Mouse (Mus musculus): ENCODE results near the gene Kcna7.
"Not testable (repeated sequence)": the region's sequence is repeated elsewhere in the genome, so short reads cannot be mapped to it uniquely, and the experiment has no call there.

Gene Kcna7

DNA sequence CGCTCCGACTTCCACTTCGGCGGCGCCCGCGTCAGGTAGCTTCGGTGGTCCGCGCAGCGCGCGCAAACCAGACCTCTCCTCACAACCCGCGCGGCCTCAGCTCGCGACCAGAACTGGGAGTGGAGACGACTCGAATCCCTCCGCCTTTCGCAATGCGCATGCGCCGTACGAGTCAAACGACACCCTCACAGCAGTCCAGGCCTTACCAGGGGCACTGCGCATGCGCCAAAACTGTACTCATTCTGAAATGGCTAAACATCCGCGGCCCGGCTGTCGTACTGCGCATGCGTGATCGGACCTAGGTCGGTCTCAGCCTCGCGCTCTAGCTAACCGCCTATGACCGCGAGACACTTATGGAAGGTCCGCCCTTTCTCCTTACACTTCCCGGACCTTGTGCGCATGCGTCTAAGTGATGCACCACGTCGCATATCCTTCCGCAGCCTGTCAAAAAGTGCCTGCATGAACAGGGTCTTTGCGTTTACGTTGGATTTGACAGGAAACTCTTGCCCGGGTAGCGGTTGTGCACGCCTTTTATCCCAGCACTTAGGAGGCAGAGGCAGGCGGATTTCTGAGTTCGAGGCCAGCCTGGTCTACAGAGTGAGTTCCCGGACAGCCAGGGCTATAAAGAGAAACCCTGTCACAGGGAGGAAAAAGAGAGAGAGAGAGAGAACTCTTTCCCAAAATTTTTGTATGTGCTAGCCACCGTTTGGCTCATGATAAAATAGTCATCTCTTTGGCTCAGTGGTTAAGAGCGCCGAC, 9.7 kb upstream of the Kcna7 start, which contains the start of gene Snrnp70:
Gene Snrnp70 (minus strand): TSS at position 165 of the 759 bp plus-strand sequence.
- peak; percentile 100 for DNase-seq

DNA sequence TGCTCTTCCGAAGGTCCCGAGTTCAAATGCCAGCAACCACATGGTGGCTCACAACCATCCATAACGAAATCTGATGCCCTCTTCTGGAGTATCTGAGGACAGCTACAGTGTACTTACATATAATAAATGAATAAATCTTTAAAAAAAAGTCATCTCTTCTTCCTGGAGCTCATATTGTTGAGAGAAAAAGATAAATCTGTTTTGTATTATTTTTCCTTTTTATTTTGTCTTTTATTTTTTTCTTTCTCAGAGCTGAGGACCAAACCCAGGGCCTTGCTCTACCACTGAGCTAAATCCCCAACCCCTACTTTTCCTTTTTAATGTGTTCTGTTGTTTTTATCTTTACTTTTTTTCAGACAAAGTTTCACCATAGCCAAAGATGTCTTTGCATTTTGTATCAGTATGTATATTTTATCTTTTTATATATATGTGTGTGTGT, 9.1 kb upstream of the Kcna7 start:
- DNase-seq, result not testable (repeated sequence)

DNA sequence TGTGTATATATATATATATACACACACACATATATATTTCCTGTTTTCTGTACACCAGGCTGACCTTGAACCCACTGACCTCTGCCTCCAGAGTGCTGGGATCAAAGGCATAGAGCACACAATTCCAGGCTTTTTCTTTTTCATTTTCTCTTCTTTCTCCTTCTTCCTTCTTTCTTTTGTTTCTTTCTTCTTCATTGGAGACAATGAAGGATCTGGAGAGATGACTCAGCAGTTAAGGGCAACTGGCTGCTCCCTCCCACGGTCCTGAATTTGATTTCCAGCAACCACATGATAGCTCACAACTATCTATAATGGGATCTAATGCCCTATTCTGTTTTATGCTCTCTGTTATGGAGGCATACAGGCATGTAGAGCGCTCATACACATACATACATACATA, 8.7 kb upstream of the Kcna7 start:
- DNase-seq, result no peak

DNA sequence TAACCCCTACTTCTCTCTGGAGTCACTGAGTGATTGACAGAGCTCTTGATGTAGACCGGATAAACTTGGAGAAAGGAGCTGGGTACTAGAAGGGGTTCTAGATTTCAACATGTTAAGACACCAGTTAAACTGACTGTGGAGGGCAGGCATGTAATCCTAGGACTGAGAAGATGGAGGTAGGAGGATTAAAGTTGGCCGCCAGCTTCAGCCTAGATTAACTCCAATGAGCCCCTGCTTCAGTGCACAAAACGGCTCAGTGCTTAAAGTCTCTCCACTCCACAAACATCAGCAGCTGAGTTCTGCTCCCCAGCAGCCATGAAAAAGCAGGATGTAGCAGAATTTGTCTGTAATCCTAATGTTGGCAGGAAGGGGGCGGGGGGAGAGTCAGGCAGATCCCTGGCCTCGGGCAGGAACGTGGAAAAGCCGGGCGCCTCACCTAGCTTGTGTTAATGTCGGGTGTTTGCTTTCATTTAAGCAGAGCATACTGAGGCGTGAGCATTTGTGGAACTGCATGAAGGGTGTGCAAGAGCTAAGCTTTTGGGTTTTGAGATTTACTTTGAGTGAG, 3.9 kb upstream of the Kcna7 start:
- DNase-seq, result no peak

DNA sequence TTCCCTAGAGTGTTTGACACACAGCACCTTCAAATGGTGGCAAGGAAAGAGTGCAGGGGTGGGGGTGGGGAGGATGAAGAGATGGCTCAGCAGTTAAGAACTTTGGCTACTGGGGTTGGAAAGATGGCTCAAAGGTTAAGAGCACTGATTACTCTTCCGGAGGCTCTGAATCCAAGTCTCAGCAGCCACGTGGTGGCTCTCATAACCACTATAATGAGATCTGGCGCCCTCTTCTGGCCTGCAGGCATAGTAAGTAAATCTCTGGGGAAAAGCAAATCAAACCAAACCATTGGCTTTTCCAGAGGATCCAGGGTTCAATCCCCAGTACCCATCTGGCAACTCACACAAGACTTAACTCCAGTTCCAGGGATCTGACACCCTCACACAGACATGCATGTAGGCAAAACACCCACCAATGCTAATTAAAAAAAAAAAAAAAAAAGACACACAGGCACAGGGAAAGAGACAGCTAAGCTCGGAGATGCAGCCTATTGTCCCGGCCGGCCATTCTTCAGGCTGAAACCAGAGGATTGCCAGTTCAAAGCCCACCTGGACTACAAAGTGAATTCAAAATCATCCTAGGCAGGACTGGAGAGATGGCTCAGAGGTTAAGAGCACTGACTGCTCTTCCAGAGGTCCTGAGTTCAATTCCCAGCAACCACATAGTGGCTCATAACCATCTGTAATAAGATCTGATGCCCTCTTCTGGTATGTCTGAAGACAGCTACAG, 1.8 kb upstream of the Kcna7 start:
- DNase-seq, result peak; percentile 84

DNA sequence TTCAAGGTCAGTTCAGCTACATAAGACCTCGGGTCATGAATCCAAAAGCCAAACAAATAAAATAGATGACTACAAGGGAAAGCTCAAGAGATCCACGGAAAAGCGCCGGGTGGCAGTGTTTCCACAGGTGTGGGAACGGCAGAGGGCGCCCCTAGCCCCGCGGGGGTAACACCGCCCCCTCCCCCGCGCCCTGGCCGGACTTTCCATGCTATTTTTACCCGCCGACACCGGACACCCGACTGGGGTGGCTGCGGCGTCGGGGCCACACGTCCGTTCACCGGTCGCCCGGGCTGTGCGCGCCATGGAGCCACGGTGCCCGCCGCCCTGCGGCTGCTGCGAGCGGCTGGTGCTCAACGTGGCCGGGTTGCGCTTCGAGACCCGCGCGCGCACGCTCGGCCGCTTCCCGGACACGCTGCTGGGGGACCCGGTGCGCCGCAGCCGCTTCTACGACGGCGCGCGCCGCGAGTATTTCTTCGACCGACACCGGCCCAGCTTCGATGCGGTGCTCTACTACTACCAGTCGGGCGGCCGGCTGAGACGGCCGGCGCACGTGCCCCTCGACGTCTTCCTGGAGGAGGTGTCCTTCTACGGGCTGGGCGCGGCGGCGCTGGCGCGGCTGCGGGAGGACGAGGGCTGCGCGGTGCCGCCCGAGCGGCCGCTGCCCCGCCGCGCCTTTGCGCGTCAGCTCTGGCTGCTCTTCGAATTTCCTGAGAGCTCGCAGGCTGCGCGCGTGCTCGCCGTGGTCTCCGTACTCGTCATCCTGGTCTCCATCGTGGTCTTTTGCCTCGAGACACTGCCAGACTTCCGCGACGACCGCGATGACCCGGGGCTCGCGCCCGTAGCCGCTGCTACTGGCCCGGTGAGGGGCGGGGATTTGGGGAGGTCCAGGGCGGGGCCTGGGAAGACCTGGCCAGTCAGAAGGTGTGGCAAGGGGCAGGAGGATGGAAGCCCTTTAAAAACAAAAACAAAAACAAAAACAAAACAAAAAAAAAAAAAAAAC, 1.0 kb downstream of the Kcna7 start:
- DNase-seq, result peak; percentile 96

DNA sequence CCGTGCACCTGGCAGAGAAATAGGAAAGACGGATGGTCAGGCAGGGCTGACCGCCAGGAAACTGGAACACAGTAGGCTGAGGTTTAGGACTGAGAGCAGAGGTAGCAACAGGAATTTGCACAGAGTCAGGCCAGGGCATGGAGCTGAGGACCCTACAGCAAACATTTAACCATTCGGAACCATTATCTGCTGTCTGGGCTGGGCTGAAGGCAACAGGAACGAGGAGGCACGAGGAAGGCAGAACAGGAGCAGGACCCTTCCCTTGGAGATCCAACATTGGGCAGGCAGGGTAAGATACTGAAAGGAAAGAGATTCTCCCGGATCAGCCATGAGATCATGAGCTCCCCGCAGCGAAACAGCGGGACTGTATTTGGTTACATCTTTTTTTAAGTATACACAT, 2.4 kb downstream of the Kcna7 start:
- DNase-seq, result peak; percentile 74

DNA sequence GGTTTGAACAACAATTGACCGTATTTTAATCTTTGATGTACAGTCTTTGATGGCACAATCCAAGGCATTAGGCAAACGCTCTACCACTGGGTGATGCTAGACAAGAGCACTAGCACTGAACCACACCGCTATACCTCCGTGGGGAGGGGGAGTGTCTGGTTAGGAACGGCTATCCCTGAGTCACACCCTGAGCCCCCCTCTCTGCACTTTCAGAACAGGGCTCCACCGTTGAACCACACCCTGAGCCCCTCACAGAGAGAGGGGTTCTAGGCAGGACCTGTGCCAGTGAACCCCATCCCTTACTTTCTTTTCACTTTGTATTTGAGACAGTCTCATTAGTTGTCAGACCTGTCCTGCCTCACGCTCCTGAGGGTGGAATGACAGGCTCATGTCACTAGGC, 2.9 kb downstream of the Kcna7 start:
- DNase-seq, result peak; percentile 90

DNA sequence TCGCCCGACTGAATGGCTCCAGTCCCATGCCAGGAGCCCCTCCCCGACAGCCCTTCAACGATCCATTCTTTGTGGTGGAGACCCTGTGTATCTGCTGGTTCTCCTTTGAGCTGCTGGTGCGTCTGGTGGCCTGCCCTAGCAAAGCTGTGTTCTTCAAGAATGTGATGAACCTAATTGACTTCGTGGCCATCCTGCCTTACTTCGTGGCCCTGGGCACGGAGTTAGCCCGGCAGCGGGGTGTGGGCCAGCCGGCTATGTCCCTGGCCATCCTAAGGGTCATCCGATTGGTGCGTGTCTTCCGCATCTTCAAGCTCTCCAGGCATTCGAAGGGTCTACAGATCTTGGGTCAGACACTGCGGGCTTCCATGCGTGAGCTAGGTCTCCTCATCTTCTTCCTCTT, 3.5 kb downstream of the Kcna7 start:
- no peak for DNase-seq

DNA sequence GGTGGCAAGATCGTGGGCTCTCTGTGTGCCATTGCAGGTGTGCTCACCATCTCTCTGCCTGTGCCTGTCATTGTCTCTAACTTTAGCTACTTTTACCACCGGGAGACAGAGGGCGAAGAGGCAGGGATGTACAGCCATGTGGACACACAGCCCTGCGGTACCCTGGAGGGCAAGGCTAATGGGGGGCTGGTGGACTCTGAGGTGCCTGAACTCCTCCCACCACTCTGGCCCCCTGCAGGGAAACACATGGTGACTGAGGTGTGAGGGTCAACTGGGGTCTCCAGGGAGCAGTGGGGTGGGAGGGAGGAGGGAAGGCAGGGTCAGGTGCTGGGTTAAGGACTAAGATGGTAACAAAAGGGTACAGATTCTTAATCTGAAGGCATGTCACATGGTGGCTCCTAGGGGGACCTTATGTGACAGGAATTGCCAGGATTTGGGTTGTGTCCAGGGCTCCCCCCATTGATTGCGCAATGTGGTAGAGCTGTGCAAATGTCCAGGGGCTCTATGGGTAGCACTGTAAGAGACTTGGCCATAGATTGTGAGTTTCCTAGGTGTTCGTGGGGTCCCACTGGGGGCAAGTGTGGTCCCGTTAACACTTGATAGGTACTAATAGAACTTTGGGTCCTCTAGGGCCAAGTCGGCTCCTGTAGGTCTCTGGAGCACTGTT, 4.2 kb downstream of the Kcna7 start:
- DNase-seq, result peak; percentile 80

DNA sequence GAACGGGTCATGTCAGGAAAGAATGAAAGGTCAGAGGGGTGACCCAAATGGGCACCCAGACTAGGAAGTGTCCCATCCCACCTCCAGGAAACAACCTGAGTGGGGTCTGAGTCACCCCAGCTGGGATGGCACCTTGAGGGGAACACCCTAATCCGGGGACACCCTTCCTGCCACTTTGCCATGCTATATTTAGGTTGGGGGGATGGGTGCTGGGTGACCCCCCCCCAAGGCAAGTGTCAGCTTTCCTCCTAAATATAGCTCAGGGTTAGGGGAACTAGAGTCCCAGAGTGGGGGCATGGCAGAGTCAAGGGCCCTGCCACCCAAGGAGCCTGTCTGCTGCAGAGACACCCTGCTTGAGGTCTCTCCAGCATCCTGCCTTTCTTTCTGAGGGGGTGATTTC, 7.0 kb downstream of the Kcna7 start:
- DNase-seq, result peak; percentile 91

DNA sequence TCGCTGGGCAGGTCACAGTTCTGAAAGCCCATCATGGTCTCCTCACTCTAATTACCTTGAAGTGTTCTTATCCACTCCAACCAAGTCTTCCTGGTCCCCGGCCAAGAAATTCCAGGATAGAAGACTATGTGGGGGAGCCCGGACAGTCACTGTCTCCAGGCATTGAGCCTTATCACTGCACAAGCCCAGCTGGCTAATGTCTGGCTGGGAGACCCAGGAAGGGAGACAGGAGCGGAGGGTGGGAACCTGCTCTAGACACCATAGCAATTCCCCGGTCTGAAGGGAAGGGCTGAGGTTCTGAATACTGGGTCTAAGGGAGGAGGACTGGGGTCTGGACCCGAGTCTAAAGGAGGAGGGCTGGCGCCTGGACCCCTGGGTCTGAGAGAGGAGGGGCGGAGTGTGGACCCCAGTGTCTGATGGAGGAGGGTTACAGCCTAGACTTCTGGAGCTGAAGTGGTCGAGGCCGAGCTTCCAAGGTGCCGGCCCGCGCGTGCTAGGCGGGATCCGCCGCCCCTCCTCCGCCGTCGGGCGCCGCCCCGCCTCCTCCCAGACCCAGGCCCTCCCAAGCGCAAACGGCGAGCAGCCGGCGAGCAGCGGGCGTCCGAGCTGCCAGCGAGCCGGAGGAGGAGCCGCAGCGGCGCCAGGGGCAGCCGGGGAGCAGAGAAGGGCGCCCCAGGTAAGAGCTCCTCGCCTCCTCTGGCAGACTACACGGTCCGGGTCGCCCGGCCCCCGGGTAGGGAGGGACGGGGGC, 7.8 kb downstream of the Kcna7 start, which contains the start of gene Ntf5:
Gene Ntf5 (plus strand): TSS at position 583 of the 751 bp plus-strand sequence.
- peak; percentile 89 for DNase-seq

DNA sequence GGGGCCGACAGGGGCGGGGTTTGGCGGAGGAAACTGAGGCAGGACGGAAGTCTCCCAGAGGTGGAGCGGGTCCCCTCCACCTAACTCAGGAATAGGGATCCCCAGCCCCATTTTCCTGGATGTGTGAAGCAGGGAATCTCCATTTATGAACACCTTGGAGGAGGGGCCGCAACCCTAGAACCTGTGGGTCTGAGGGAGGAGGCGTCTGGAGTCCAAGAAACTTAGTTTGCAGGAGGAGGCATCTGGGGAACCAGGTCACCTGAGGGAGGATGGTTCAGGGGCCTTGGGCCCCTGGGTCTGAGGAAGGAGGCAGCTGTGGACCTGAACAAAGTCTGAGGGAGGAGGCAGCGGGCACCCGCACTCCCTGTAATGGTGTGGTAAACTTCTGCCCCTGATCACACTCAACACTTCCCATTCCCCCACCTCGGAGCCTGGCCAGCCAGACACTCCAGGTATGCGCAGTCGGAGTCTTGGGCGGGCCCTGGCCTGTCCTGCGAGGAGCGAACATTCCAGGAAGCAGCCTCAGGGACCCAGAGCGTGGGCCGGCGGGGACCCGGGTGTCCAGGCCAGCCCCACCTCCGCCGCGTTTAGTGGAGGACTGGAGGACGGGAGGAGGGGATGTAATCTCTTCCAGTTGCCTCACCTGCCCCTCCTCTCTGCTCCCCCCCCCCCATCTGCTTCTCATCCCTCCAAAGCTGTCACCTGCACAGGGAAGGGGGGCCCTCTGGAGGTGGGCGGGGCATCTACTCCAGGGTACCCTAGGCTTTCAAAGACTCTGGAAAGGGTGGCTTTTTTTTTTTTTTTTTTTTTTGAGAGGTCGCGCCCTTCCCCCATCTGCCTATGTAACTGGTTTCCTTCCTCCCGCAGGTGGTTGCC, 8.6 kb downstream of the Kcna7 start:
- DNase-seq, result peak; percentile 89

DNA sequence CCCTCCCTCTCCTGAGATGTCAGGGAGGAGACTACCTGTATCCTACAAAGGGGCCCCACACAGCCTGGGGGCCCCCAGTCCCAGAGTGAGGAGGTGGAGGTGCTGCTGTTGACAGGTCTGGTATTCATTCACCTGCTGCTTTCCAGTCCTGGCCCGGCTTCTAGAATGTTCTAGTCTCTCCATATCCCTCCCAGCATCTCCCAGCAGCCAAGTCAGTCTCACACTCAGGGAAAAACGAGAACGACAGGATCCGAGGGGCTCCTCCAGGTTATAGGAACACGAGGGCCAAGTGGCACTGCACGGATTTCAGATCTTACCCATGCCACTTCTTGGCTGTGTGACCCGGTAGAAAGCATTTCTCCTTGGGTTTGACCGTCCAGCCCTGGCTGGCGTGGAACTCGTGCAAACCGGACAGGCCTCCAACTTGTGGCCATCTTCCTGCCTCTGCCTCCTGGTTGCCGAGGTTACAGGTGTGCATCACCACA, 9.3 kb downstream of the Kcna7 start:
- DNase-seq, result peak; percentile 84

DNA sequence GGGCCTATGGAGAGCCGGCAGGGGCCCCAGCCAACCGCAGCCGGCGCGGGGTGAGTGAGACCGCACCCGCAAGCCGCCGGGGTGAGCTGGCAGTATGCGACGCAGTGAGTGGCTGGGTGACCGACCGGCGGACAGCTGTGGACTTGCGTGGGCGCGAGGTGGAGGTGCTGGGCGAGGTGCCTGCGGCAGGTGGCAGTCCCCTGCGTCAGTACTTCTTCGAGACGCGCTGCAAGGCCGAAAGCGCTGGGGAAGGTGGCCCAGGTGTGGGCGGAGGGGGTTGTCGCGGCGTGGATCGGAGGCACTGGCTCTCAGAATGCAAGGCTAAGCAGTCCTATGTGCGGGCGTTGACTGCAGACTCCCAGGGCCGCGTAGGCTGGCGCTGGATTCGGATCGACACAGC, 10.2 kb downstream of the Kcna7 start:
- peak; percentile 79 for DNase-seq

DNA sequence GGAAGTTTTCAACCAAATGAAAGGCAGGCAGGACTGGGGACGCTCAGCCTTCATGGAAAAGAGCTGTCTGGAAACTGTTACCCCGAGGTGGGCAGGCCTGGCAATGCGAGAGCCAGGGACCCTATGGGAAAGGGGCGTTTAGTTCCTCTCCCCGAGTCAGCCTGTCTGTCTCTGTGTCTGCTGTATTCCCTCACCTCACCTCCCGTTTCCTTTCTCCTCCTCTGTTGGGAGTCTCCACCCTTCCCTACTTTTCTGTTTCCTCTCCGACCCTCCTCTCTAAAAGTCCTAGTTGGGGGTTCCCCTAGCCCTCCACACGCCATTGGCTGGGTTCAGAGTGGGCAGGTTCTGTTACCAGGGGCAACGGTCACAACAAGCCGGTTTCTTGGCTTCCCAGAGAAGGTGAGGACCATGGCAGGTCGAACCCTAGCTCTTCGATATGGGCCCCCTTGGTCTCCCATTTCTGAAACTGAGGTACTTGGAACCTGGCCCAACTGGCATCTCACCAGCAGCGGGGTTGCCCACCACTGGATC, 12.6 kb downstream of the Kcna7 start:
- no peak for DNase-seq

DNA sequence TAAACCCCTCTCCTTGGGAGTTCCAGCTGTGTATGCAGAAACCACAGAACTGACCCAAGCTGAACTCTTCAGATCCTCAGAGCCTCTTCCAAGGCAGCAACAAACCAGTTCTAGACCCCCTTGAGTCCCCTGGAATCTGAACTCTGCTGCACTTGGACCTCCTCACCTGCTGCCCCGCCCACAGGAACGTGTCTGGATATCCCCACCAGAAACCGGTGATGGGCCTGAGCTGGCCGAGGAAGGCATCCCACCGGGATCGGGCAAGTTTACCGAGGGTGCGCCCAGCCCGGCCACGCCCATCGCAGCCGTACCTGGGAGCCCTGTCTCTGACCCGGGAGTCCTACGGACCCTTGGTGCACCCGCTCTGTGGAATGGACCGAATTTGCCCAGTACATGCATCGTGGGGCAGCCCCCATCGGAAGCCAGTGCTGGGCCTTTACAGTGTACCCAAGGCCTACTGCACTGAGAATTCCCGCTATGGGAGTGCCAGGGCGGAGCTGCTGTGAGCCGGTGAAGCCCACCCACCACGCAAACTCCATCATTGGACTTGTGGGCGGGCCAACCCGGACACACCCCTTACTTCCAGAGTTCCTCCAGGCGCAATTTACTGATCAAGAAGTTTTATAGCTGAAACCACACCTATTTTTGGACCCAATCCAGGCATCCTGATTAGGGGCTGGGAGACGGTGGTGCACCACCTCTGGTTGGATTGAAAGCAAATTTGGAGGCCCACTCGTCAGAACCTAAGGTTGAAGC, 14.6 kb downstream of the Kcna7 start:
- no peak for DNase-seq

DNA sequence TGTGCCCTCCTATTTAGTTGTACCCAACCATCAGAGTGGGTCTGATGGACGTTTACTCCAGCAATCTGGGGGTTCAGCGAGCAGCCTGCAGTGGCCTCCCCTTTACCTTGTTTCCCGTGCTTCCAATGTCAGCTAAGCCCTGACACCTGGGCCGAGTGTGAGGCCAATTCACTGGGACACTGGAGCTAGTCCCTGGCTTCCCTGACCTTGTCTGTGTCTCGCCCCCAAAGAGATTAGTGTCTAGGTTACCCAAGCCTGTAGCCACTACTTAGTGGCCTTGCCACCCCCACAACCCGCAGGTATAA, 15.1 kb downstream of the Kcna7 start, which contains the start of gene Lhb:
Gene Lhb (plus strand): TSS at position 206 of the 305 bp plus-strand sequence.
- DNase-seq, result no peak

DNA sequence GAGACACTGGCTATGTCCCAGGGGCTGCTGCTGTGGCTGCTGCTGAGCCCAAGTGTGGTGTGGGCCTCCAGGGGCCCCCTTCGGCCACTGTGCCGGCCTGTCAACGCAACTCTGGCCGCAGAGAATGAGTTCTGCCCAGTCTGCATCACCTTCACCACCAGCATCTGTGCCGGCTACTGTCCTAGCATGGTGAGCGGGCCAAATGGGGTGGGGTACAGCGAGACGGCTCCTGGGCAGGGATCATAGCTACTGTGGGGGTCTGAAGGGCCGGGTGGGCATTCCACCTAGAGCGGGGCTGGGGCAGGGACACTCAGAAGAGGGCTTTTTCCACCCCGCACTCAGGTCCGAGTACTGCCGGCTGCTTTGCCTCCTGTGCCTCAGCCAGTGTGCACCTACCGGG, 15.7 kb downstream of the Kcna7 start:
- DNase-seq, result no peak
